Mouse (Mus musculus) small intestine, adult 2 months (tissue): ENCODE measurements around the gene Rnf40. TPM values are rescaled to one million over a fixed set of nuclear protein-coding genes. Genes with fewer than 3 reads are reported as not detected.

ENCODE experiments used
- H3K27ac ChIP-seq: fragments of 200-500 bp; 2 replicates; pipeline ENCODE4 v1.5.1; 2012; ENCODE audit warnings: low read depth, low read length, control low read depth, inconsistent platforms; ENCODE audit not compliant: insufficient read depth
- H3K27me3 ChIP-seq: fragments of 200-500 bp; 2 replicates; pipeline ENCODE4 v1.6.1; 2012; ENCODE audit warnings: mild to moderate bottlenecking, moderate library complexity, low read length, inconsistent platforms; ENCODE audit not compliant: control insufficient read depth, insufficient read depth
- H3K36me3 ChIP-seq: fragments of 200-500 bp; 2 replicates; pipeline ENCODE4 v1.6.1; 2012; ENCODE audit warnings: mild to moderate bottlenecking, low read length, control low read depth, inconsistent platforms; ENCODE audit not compliant: control insufficient read depth, insufficient read depth
- H3K4me1 ChIP-seq: fragments of 200-500 bp; 2 replicates; pipeline ENCODE4 v1.6.1; 2012; ENCODE audit warnings: low read length, inconsistent platforms, mixed read lengths; ENCODE audit not compliant: control insufficient read depth, insufficient read depth, insufficient read length
- H3K4me3 ChIP-seq: fragments of 200-500 bp; 2 replicates; pipeline ENCODE4 v1.5.1; 2012; ENCODE audit warnings: low read depth, mild to moderate bottlenecking, control low read depth, inconsistent platforms, low read length, moderate library complexity
- CTCF ChIP-seq: fragments of 200-500 bp; IDR thresholded peaks from 2 replicates; pipeline ENCODE4 v1.5.1; 2012; ENCODE audit warnings: low read depth, mild to moderate bottlenecking, control low read depth, inconsistent platforms, low read length, moderate library complexity, mixed read lengths; ENCODE audit not compliant: insufficient replicate concordance, insufficient read length; ENCODE audit errors: extremely low read depth
- POLR2A ChIP-seq: fragments of 200-500 bp; IDR thresholded peaks from 2 replicates; pipeline ENCODE4 v1.6.1; 2012; ENCODE audit warnings: low read depth, mild to moderate bottlenecking, control low read depth, inconsistent platforms, low read length, moderate library complexity
- WGBS: fragments of 180-500 bp; shearing (Covaris S2); methylation state at CpG from one replicate; pipeline ENCODE4 v1.1.7; 2018; 5-methylcytosine and 5-hydroxymethylcytosine counted together
- polyA plus RNA-seq: library from polyadenylated mRNA; depleted of rRNA; stranded (reverse); fragments of >200 nt; gene quantifications from 2 replicates; pipeline ENCODE4 v1.2.3, GENCODE M21; 2012

Rnf40 gene
- polyA plus RNA-seq, 1 experiment, result 20.6 TPM

GRCm38 (mm10) chr7:127588901-127589300 lies 334 bp downstream of the Rnf40 start:
- Histone ChIP-seq H3K4me1 (peaks cover 9% of the 10 kb centered on the region; the same call in 1 of the 2 replicates), H3K27ac (peak overlapping the region; percentile 0), H3K4me3 (peak overlapping the region; percentile 91), H3K36me3 (peaks cover 38% of the 10 kb centered on the region), H3K27me3 (no peaks in the 10 kb centered on the region)
- 2% methylated on average over 29 of the region's 29 CpGs for WGBS
- TF ChIP-seq POLR2A, result no peak
- no peak for TF ChIP-seq CTCF

- Histone ChIP-seq H3K27me3 (no peaks in the 10 kb centered on the region), H3K4me3 (peak overlapping the region; percentile 91), H3K27ac (no peak overlapping the region), H3K36me3 (peaks cover 44% of the 10 kb centered on the region), H3K4me1 (peaks cover 9% of the 10 kb centered on the region; the same call in 1 of the 2 replicates)
- TF ChIP-seq CTCF, result no peak
- TF ChIP-seq POLR2A, result no peak
- WGBS, result 92% methylated on average over 9 of the region's 9 CpGs
Measured at GRCm38 (mm10) chr7:127589637-127590036, 1.1 kb downstream of the Rnf40 start.

GRCm38 (mm10) chr7:127591108-127591507 lies 2.5 kb downstream of the Rnf40 start:
- H3K4me3 ChIP-seq, result no peak overlapping the region
- H3K27me3 ChIP-seq, result no peaks in the 10 kb centered on the region
- whole genome bisulfite sequencing, result 71% methylated on average over 10 of the region's 10 CpGs
- TF ChIP-seq POLR2A, result no peak
- TF ChIP-seq CTCF, result no peak
- peaks cover 58% of the 10 kb centered on the region for H3K36me3 ChIP-seq
- H3K4me1 ChIP-seq, result peaks cover 9% of the 10 kb centered on the region; the same call in 1 of the 2 replicates
- no peak overlapping the region for H3K27ac ChIP-seq

- Histone ChIP-seq H3K27ac (no peak overlapping the region), H3K4me1 (peaks cover 9% of the 10 kb centered on the region; the same call in 1 of the 2 replicates), H3K27me3 (no peaks in the 10 kb centered on the region), H3K36me3 (peaks cover 72% of the 10 kb centered on the region), H3K4me3 (no peak overlapping the region)
- 85% methylated on average over 14 of the region's 14 CpGs for WGBS
- TF ChIP-seq CTCF (no peak), POLR2A (no peak)
Measured at GRCm38 (mm10) chr7:127592575-127592974, 4.0 kb downstream of the Rnf40 start.

GRCm38 (mm10) chr7:127596747-127597146 lies 8.2 kb downstream of the Rnf40 start:
- no peak for TF ChIP-seq POLR2A
- TF ChIP-seq CTCF, result no peak
- H3K27ac ChIP-seq, result no peak overlapping the region
- H3K4me1 ChIP-seq, result no peaks in the 10 kb centered on the region
- no peaks in the 10 kb centered on the region for H3K27me3 ChIP-seq
- 95% methylated on average over 17 of the region's 17 CpGs for WGBS
- H3K4me3 ChIP-seq, result no peak overlapping the region
- H3K36me3 ChIP-seq, result peaks cover 90% of the 10 kb centered on the region

- 97% methylated on average over 7 of the region's 7 CpGs for WGBS
- no peaks in the 10 kb centered on the region for H3K4me1 ChIP-seq
- no peak overlapping the region for H3K27ac ChIP-seq
- TF ChIP-seq POLR2A, result no peak
- no peak for TF ChIP-seq CTCF
- no peaks in the 10 kb centered on the region for H3K27me3 ChIP-seq
- peaks cover 74% of the 10 kb centered on the region for H3K36me3 ChIP-seq
- no peak overlapping the region for H3K4me3 ChIP-seq
Measured at GRCm38 (mm10) chr7:127600612-127601011, 12.0 kb downstream of the Rnf40 start.

- H3K27ac ChIP-seq, result no peak overlapping the region
- WGBS, result 80% methylated on average over 4 of the region's 4 CpGs
- peaks cover 63% of the 10 kb centered on the region for H3K36me3 ChIP-seq
- H3K4me3 ChIP-seq, result no peak overlapping the region
- no peaks in the 10 kb centered on the region for H3K27me3 ChIP-seq
- TF ChIP-seq CTCF (no peak), POLR2A (no peak)
- no peaks in the 10 kb centered on the region for H3K4me1 ChIP-seq
Measured at GRCm38 (mm10) chr7:127601735-127602134, 13.2 kb downstream of the Rnf40 start.

- 90% methylated on average over 2 of the region's 2 CpGs for WGBS
- peaks cover 52% of the 10 kb centered on the region for H3K36me3 ChIP-seq
Measured at GRCm38 (mm10) chr7:127602903-127603302, 14.3 kb downstream of the Rnf40 start.

More at GRCm38 (mm10) chr7:127602903-127603302, 14.3 kb downstream of the Rnf40 start:
- no peak overlapping the region for H3K4me3 ChIP-seq
- H3K27me3 ChIP-seq, result no peaks in the 10 kb centered on the region
- no peaks in the 10 kb centered on the region for H3K4me1 ChIP-seq
- TF ChIP-seq CTCF, result no peak
- no peak for TF ChIP-seq POLR2A
- no peak overlapping the region for H3K27ac ChIP-seq
